Mouse (Mus musculus): ENCODE data around the gene Cerkl. TPM values are rescaled to one million over a fixed set of nuclear protein-coding genes. Genes with fewer than 3 reads are reported as not detected.

Gene Cerkl
- polyA plus RNA-seq, 1 experiment from 2014 or later = 1.3 TPM

- no peak overlapping the region for H3K4me2 ChIP-seq
- no peak for ATAC-seq (ENCODE audit: insufficient read depth, low FRiP score, low read depth)
- peak overlapping the region; percentile 41; the same call in 1 of the 2 replicates for H3K27ac ChIP-seq
- no peaks in the 10 kb centered on the region for H3K4me1 ChIP-seq
- H3K36me3 ChIP-seq = no peaks in the 10 kb centered on the region
- no peaks in the 10 kb centered on the region for H3K27me3 ChIP-seq (replicated peaks)
- WGBS = 53% methylated on average over 8 of the region's 8 CpGs
- H3K9ac ChIP-seq = no peak overlapping the region
- H3K4me3 ChIP-seq (replicated peaks) = no peak overlapping the region
- no peaks in the 10 kb centered on the region for H3K9me3 ChIP-seq
Measured at GRCm38 (mm10) chr2:79399234-79400000, 57.2 kb downstream of the Cerkl start.

- peak; percentile 83 for ATAC-seq (ENCODE audit: insufficient read depth, low FRiP score, low read depth)
- no peaks in the 10 kb centered on the region for H3K4me1 ChIP-seq
- no peaks in the 10 kb centered on the region for H3K27me3 ChIP-seq (replicated peaks)
- H3K36me3 ChIP-seq = no peaks in the 10 kb centered on the region
- peak overlapping the region; percentile 79; the same call in 1 of the 2 replicates for H3K27ac ChIP-seq
- no peak overlapping the region for H3K9ac ChIP-seq
- no peak overlapping the region for H3K4me2 ChIP-seq
- WGBS = 60% methylated on average over 5 of the region's 5 CpGs
- no peak overlapping the region for H3K4me3 ChIP-seq (replicated peaks)
- no peaks in the 10 kb centered on the region for H3K9me3 ChIP-seq
Measured at GRCm38 (mm10) chr2:79398831-79399230, 57.8 kb downstream of the Cerkl start.

- no peaks in the 10 kb centered on the region for H3K4me1 ChIP-seq
- H3K9me3 ChIP-seq = no peaks in the 10 kb centered on the region
- H3K36me3 ChIP-seq = no peaks in the 10 kb centered on the region
- peak overlapping the region; percentile 79 for H3K27ac ChIP-seq
- no peaks in the 10 kb centered on the region for H3K27me3 ChIP-seq (replicated peaks)
- no peak overlapping the region for H3K4me3 ChIP-seq (replicated peaks)
- H3K9ac ChIP-seq = no peak overlapping the region
- 52% methylated on average over 2 of the region's 2 CpGs for WGBS
- H3K4me2 ChIP-seq = no peak overlapping the region
- ATAC-seq (ENCODE audit: insufficient read depth, low FRiP score, low read depth) = peak; percentile 82
Measured at GRCm38 (mm10) chr2:79398343-79398742, 58.2 kb downstream of the Cerkl start.

DNA sequence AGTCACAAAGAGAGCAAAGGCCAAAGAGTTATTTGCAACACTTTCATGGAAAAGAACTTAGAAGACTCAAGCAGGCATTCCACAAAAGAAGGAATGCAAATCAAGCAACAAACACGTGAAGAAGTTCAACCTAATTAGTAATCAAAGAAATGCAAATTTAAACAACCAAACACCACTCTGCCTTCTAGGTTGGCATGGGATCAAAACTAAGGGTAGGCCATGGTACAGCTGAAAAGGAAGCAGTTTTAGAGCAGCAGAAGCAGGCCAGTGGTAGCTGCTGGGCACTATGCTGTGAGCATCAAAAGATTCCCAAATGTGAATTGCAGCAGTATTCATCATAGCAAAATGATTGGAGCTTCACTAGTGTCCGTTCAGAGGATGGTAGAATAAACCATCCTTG is 59.5 kb downstream of the Cerkl start:
- Histone ChIP-seq H3K9me3 (no peaks in the 10 kb centered on the region), H3K27me3 (replicated peaks) (no peaks in the 10 kb centered on the region), H3K4me3 (replicated peaks) (no peak overlapping the region), H3K27ac (no peak overlapping the region), H3K36me3 (no peaks in the 10 kb centered on the region), H3K9ac (no peak overlapping the region), H3K4me2 (no peak overlapping the region), H3K4me1 (no peaks in the 10 kb centered on the region)
- ATAC-seq (ENCODE audit: insufficient read depth, low FRiP score, low read depth) = no peak
- 62% methylated on average over 2 of the region's 2 CpGs for WGBS

DNA sequence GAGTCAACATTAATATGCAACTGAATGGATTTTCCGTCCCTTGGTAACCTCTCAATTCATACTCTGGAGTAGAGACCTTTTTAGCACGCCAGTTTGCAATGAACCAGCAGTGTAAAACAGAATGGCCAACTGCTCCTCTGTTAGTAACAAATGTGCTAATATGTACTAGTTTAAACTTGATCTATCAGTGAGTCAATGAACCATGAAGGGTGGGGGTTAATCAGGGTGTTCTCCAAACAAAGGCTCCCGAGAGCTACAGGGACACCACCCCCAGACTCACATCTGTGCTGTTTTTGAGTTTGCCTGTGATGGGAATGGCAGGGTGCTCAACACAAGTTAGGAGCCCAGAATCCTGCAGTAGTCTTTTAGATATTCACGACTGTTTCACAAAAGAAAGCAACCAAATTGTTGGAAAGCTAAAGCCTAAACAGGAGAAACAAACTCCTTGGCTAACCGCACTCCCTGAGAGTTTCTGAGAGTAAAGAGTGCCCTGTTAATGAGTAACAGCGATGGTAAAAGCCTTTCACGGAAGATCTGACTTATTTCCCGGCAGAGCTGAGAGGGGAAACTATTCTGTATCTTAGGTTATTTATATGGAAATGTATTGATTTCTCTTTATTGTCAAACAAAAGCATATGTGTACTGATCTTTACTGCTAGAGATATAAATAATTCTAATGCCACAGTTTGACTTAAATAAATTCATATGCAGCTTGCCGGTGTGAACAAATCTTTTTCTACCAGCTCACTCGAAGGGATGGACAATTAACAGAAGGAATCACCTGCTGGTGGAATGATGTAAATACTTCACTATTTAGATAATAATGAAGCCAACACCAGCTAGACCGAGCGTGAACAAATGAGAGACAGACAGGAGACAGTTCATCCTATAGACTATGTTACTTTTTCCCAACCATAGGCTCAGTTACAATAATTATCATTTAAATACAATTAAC is 77.2 kb downstream of the Cerkl start:
- no peaks in the 10 kb centered on the region for H3K4me1 ChIP-seq
- H3K27ac ChIP-seq = peak overlapping the region; percentile 53; the same call in 1 of the 2 replicates
- WGBS = 37% methylated on average over 12 of the region's 12 CpGs
- H3K9me3 ChIP-seq = no peaks in the 10 kb centered on the region
- H3K9ac ChIP-seq = no peak overlapping the region
- peak; percentile 85 for ATAC-seq (ENCODE audit: insufficient read depth, low FRiP score, low read depth)
- no peaks in the 10 kb centered on the region for H3K27me3 ChIP-seq (replicated peaks)
- H3K36me3 ChIP-seq = no peaks in the 10 kb centered on the region
- peak overlapping the region; percentile 25; the same call in 1 of the 2 replicates for H3K4me2 ChIP-seq
- H3K4me3 ChIP-seq (replicated peaks) = no peak overlapping the region

GRCm38 (mm10) chr2:79378346-79379086 is 78.1 kb downstream of the Cerkl start:
- no peaks in the 10 kb centered on the region for H3K4me1 ChIP-seq
- no peak overlapping the region for H3K4me3 ChIP-seq (replicated peaks)
- ATAC-seq (ENCODE audit: insufficient read depth, low FRiP score, low read depth) = no peak
- no peak overlapping the region for H3K4me2 ChIP-seq
- no peaks in the 10 kb centered on the region for H3K36me3 ChIP-seq
- 0 out of 2 replicates have a peak overlapping the region, but pooled peaks have one; percentile 27 for H3K27ac ChIP-seq
- H3K27me3 ChIP-seq (replicated peaks) = no peaks in the 10 kb centered on the region
- no peaks in the 10 kb centered on the region for H3K9me3 ChIP-seq
- H3K9ac ChIP-seq = no peak overlapping the region
- WGBS = 66% methylated on average over 8 of the region's 8 CpGs

DNA sequence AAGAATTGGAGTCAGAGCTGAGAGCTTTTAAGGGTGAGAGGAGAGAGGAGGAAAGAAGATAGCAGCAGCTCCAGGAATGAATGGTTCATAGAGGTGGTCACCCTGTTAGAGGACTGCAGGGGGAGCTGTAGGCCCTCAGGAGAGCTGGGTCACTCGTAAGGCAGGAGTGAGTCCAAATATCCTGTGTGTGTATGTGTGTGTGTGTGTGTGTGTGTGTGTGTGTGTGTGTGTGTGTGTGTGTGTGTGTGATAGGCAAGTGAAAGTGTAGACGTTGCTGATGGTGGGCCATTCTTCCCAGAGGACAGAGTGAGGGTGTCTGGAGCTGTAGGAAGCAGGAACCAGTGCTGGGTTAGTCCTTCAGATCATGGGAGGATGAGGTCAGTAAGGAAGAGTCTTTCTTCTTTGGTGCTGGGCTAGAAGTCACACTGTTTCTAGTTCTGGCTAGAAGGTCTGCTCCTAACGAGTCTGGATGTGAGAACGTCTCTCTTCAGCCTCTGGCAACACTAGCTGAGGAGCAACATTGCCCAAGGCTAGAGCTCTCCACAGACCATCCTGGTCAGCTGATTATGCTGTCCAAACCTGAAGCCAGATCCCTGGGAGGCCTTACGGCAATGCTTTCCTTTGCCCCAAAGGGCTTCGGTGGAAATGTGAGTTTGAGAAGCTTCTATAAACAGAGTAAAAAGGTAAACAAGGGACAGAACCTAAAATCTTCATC is 83.9 kb downstream of the Cerkl start:
- no peaks in the 10 kb centered on the region for H3K4me1 ChIP-seq
- H3K9ac ChIP-seq = no peak overlapping the region
- no peak overlapping the region for H3K4me3 ChIP-seq (replicated peaks)
- H3K9me3 ChIP-seq = no peaks in the 10 kb centered on the region
- H3K4me2 ChIP-seq = no peak overlapping the region
- no peaks in the 10 kb centered on the region for H3K27me3 ChIP-seq (replicated peaks)
- no peak for ATAC-seq (ENCODE audit: insufficient read depth, low FRiP score, low read depth)
- H3K27ac ChIP-seq = no peak overlapping the region
- WGBS = 49% methylated on average over 6 of the region's 6 CpGs
- H3K36me3 ChIP-seq = no peaks in the 10 kb centered on the region

GRCm38 (mm10) chr2:79372154-79372467 is 84.5 kb downstream of the Cerkl start:
- 62% methylated on average over 2 of the region's 2 CpGs for WGBS
- no peak overlapping the region for H3K4me2 ChIP-seq
- H3K9ac ChIP-seq = no peak overlapping the region
- H3K4me1 ChIP-seq = no peaks in the 10 kb centered on the region
- no peak overlapping the region for H3K27ac ChIP-seq
- no peaks in the 10 kb centered on the region for H3K36me3 ChIP-seq
- no peak overlapping the region for H3K4me3 ChIP-seq (replicated peaks)
- H3K27me3 ChIP-seq (replicated peaks) = no peaks in the 10 kb centered on the region
- H3K9me3 ChIP-seq = no peaks in the 10 kb centered on the region
- no peak for ATAC-seq (ENCODE audit: insufficient read depth, low FRiP score, low read depth)

DNA sequence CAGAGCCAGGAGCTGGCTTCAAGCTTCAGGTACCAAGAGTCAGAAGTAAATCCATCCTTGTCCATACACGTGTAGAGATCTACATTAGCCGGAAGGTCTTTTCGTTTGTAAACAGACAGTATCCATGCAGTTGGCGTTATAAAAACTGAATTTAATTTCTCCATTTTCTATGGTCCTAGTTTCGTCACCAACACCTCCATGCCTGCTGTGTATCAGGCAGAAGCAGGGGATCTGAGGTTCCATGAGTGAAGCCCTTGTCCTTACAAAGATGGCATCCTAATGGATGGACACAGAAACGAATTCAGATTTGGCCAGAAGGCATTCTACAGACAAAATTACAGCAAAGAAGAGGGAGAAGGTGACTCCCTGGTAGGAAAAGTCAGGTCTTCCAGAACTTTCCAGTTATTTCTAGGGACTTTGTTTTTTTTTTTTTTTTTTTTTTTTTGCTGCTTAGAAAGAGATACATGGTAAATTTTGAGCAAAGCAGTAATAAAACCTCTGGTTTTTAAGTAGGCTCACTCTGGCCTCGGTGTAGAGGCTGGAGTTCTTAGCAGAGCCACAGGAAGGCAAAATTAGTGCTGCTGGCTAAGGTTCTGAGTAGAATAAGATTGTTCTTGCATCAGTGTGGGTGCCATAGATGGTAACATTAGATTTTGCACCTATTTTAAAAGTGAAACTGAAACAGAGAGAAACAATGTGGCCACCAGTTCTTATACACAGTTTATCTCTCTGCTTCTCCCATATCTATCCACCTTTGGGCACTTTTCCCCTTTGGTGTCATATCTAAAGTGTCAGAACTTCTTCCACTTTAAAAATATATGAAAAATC is 85.0 kb downstream of the Cerkl start:
- H3K9ac ChIP-seq = no peak overlapping the region
- H3K27ac ChIP-seq = no peak overlapping the region
- no peaks in the 10 kb centered on the region for H3K27me3 ChIP-seq (replicated peaks)
- no peaks in the 10 kb centered on the region for H3K4me1 ChIP-seq
- no peak for ATAC-seq (ENCODE audit: insufficient read depth, low FRiP score, low read depth)
- H3K4me3 ChIP-seq (replicated peaks) = no peak overlapping the region
- 80% methylated on average over 7 of the region's 7 CpGs for WGBS
- no peak overlapping the region for H3K4me2 ChIP-seq
- no peaks in the 10 kb centered on the region for H3K9me3 ChIP-seq
- H3K36me3 ChIP-seq = no peaks in the 10 kb centered on the region

- Histone ChIP-seq H3K27ac (no peak overlapping the region), H3K4me3 (replicated peaks) (no peak overlapping the region), H3K27me3 (replicated peaks) (no peaks in the 10 kb centered on the region), H3K4me2 (no peak overlapping the region), H3K9me3 (no peaks in the 10 kb centered on the region), H3K36me3 (no peaks in the 10 kb centered on the region), H3K9ac (no peak overlapping the region), H3K4me1 (no peaks in the 10 kb centered on the region)
- ATAC-seq (ENCODE audit: insufficient read depth, low FRiP score, low read depth) = no peak
- WGBS = 75% methylated on average over 9 of the region's 9 CpGs
Measured at GRCm38 (mm10) chr2:79370711-79371312, 85.8 kb downstream of the Cerkl start.

Data from stomach, embryonic 15.5 days (tissue).